Mouse (Mus musculus): ENCODE measurements around the gene Cd244a. TPM values are rescaled to one million over a fixed set of nuclear protein-coding genes. Genes with fewer than 3 reads are reported as not detected.

Cd244a gene
- polyA plus RNA-seq, 1 experiment from 2014 or later, result not detected

- no peaks in the 10 kb centered on the region for H3K27me3 ChIP-seq (replicated peaks; ENCODE audit: control insufficient read depth, insufficient read depth, low read length)
- no peak overlapping the region for H3K27ac ChIP-seq (ENCODE audit: low read depth, low read length)
- ATAC-seq, result no peak
- H3K9me3 ChIP-seq (ENCODE audit: control insufficient read depth, low read length), result no peaks in the 10 kb centered on the region
- H3K4me3 ChIP-seq (ENCODE audit: low read length), result no peak overlapping the region
- H3K4me2 ChIP-seq (ENCODE audit: low read length), result no peak overlapping the region
- H3K36me3 ChIP-seq (ENCODE audit: control insufficient read depth, insufficient read depth, low read length), result no peaks in the 10 kb centered on the region
- 31% methylated on average over 1 of the region's 1 CpGs for WGBS
- no peaks in the 10 kb centered on the region for H3K4me1 ChIP-seq (ENCODE audit: control insufficient read depth, insufficient read depth, low read depth, low read length)
- H3K9ac ChIP-seq (ENCODE audit: low read depth, low read length), result no peak overlapping the region
These were observed 51.8 kb downstream of the Cd244a start for GRCm38 (mm10) chr1:171610781-171611180.

GRCm38 (mm10) chr1:171613962-171614361 is 55.0 kb downstream of the Cd244a start:
- H3K9me3 ChIP-seq (ENCODE audit: control insufficient read depth, low read length), result no peaks in the 10 kb centered on the region
- no peak for ATAC-seq
- H3K27me3 ChIP-seq (replicated peaks; ENCODE audit: control insufficient read depth, insufficient read depth, low read length), result no peaks in the 10 kb centered on the region
- no peak overlapping the region for H3K9ac ChIP-seq (ENCODE audit: low read depth, low read length)
- no peaks in the 10 kb centered on the region for H3K36me3 ChIP-seq (ENCODE audit: control insufficient read depth, insufficient read depth, low read length)
- no peak overlapping the region for H3K4me2 ChIP-seq (ENCODE audit: low read length)
- 35% methylated on average over 2 of the region's 2 CpGs for WGBS
- H3K27ac ChIP-seq (ENCODE audit: low read depth, low read length), result no peak overlapping the region
- H3K4me1 ChIP-seq (ENCODE audit: control insufficient read depth, insufficient read depth, low read depth, low read length), result no peaks in the 10 kb centered on the region
- no peak overlapping the region for H3K4me3 ChIP-seq (ENCODE audit: low read length)

- Histone ChIP-seq H3K9ac (ENCODE audit: low read depth, low read length) (no peak overlapping the region), H3K4me2 (ENCODE audit: low read length) (no peak overlapping the region), H3K27ac (ENCODE audit: low read depth, low read length) (no peak overlapping the region), H3K4me1 (ENCODE audit: control insufficient read depth, insufficient read depth, low read depth, low read length) (no peaks in the 10 kb centered on the region), H3K36me3 (ENCODE audit: control insufficient read depth, insufficient read depth, low read length) (no peaks in the 10 kb centered on the region), H3K4me3 (ENCODE audit: low read length) (no peak overlapping the region), H3K9me3 (ENCODE audit: control insufficient read depth, low read length) (no peaks in the 10 kb centered on the region), H3K27me3 (replicated peaks; ENCODE audit: control insufficient read depth, insufficient read depth, low read length) (no peaks in the 10 kb centered on the region)
- no peak for ATAC-seq
- 70% methylated on average over 11 of the region's 11 CpGs for WGBS
These were observed 58.0 kb downstream of the Cd244a start for GRCm38 (mm10) chr1:171616881-171617515.

- Histone ChIP-seq H3K4me1 (ENCODE audit: control insufficient read depth, insufficient read depth, low read depth, low read length) (no peaks in the 10 kb centered on the region), H3K36me3 (ENCODE audit: control insufficient read depth, insufficient read depth, low read length) (no peaks in the 10 kb centered on the region), H3K4me3 (ENCODE audit: low read length) (no peak overlapping the region), H3K9ac (ENCODE audit: low read depth, low read length) (no peak overlapping the region), H3K27me3 (replicated peaks; ENCODE audit: control insufficient read depth, insufficient read depth, low read length) (no peaks in the 10 kb centered on the region), H3K27ac (ENCODE audit: low read depth, low read length) (no peak overlapping the region), H3K9me3 (ENCODE audit: control insufficient read depth, low read length) (no peaks in the 10 kb centered on the region), H3K4me2 (ENCODE audit: low read length) (no peak overlapping the region)
- WGBS, result 87% methylated on average over 8 of the region's 8 CpGs
- no peak for ATAC-seq
These were observed 60.0 kb downstream of the Cd244a start for GRCm38 (mm10) chr1:171619001-171619400.

GRCm38 (mm10) chr1:171619645-171620044 is 60.7 kb downstream of the Cd244a start:
- H3K27ac ChIP-seq (ENCODE audit: low read depth, low read length), result no peak overlapping the region
- H3K36me3 ChIP-seq (ENCODE audit: control insufficient read depth, insufficient read depth, low read length), result no peaks in the 10 kb centered on the region
- ATAC-seq, result no peak
- no peaks in the 10 kb centered on the region for H3K27me3 ChIP-seq (replicated peaks; ENCODE audit: control insufficient read depth, insufficient read depth, low read length)
- no peak overlapping the region for H3K4me3 ChIP-seq (ENCODE audit: low read length)
- H3K9me3 ChIP-seq (ENCODE audit: control insufficient read depth, low read length), result no peaks in the 10 kb centered on the region
- 85% methylated on average over 3 of the region's 3 CpGs for WGBS
- no peak overlapping the region for H3K9ac ChIP-seq (ENCODE audit: low read depth, low read length)
- H3K4me2 ChIP-seq (ENCODE audit: low read length), result no peak overlapping the region
- no peaks in the 10 kb centered on the region for H3K4me1 ChIP-seq (ENCODE audit: control insufficient read depth, insufficient read depth, low read depth, low read length)

- Histone ChIP-seq H3K27ac (ENCODE audit: low read depth, low read length) (no peak overlapping the region), H3K9me3 (ENCODE audit: control insufficient read depth, low read length) (no peaks in the 10 kb centered on the region), H3K4me3 (ENCODE audit: low read length) (no peak overlapping the region), H3K27me3 (replicated peaks; ENCODE audit: control insufficient read depth, insufficient read depth, low read length) (no peaks in the 10 kb centered on the region), H3K4me1 (ENCODE audit: control insufficient read depth, insufficient read depth, low read depth, low read length) (no peaks in the 10 kb centered on the region), H3K4me2 (ENCODE audit: low read length) (no peak overlapping the region), H3K36me3 (ENCODE audit: control insufficient read depth, insufficient read depth, low read length) (no peaks in the 10 kb centered on the region), H3K9ac (ENCODE audit: low read depth, low read length) (no peak overlapping the region)
- no peak for ATAC-seq
- 87% methylated on average over 6 of the region's 6 CpGs for WGBS
These were observed 61.1 kb downstream of the Cd244a start for GRCm38 (mm10) chr1:171620091-171620490.

DNA sequence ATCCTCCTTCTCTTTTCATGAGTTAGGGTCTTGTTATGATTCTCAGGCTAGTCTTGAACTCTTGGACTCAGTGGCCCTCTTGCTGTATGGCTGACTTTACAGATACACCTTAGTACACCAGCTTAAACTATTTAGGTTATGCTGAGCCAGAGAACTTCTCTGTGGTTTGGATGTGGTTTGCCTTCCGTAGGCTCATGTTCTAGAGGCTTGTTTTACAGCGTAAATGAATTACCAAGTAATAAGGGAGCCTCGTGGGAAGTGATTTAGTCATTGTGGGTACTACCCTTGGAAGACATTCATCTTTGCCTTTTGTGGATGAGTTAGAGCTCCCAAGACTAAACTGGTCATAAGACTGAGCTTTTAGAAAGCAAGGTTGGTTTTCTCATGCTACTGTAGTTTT is 68.8 kb downstream of the Cd244a start:
- H3K4me2 ChIP-seq (ENCODE audit: low read length), result no peak overlapping the region
- ATAC-seq, result no peak
- 91% methylated on average over 3 of the region's 3 CpGs for WGBS
- no peak overlapping the region for H3K27ac ChIP-seq (ENCODE audit: low read depth, low read length)
- no peaks in the 10 kb centered on the region for H3K4me1 ChIP-seq (ENCODE audit: control insufficient read depth, insufficient read depth, low read depth, low read length)
- H3K27me3 ChIP-seq (replicated peaks; ENCODE audit: control insufficient read depth, insufficient read depth, low read length), result no peaks in the 10 kb centered on the region
- no peaks in the 10 kb centered on the region for H3K9me3 ChIP-seq (ENCODE audit: control insufficient read depth, low read length)
- H3K36me3 ChIP-seq (ENCODE audit: control insufficient read depth, insufficient read depth, low read length), result no peaks in the 10 kb centered on the region
- H3K9ac ChIP-seq (ENCODE audit: low read depth, low read length), result no peak overlapping the region
- H3K4me3 ChIP-seq (ENCODE audit: low read length), result no peak overlapping the region

DNA sequence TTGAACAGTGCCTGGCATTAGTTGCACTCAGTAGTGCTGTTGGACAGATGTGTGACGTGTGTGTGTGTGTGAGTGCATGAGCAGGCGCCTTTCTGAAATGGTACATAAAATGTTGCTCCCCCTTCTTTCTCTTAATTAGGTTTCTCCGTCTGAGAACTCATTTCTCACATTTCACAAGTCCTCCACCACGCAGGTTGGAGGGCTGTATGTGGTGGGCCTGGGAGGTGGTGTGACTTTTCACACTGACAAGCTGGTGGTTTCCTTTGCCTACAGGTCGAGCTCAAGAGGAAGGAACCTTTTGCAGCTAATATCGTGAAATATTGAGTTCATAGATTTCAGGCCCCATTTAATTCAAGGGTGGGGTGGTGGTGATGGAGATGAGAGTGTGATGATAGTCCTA is 70.2 kb downstream of the Cd244a start:
- Histone ChIP-seq H3K9me3 (ENCODE audit: control insufficient read depth, low read length) (no peaks in the 10 kb centered on the region), H3K4me2 (ENCODE audit: low read length) (no peak overlapping the region), H3K27ac (ENCODE audit: low read depth, low read length) (no peak overlapping the region), H3K9ac (ENCODE audit: low read depth, low read length) (no peak overlapping the region), H3K27me3 (replicated peaks; ENCODE audit: control insufficient read depth, insufficient read depth, low read length) (no peaks in the 10 kb centered on the region), H3K36me3 (ENCODE audit: control insufficient read depth, insufficient read depth, low read length) (no peaks in the 10 kb centered on the region), H3K4me1 (ENCODE audit: control insufficient read depth, insufficient read depth, low read depth, low read length) (no peaks in the 10 kb centered on the region), H3K4me3 (ENCODE audit: low read length) (no peak overlapping the region)
- WGBS, result 86% methylated on average over 6 of the region's 6 CpGs
- no peak for ATAC-seq

DNA sequence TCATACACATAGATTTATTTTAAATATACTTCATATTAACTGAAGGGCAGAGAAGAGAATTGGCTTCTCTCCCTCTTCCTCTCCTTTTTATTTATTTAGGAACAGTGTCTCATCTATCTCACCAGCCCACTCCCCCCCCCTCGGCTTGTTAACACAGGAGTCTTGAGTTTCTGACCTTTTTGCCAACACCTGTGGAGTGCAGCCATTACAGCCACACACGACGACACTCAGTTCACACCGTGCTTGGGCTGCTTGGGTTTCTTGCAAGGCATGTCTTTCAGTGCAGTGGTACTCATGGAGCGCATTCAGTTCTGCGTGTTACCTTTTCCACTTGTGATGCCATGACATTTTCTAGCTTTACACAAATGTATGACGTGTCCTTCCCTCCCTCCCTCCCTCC is 71.0 kb downstream of the Cd244a start:
- H3K4me2 ChIP-seq (ENCODE audit: low read length), result no peak overlapping the region
- no peak overlapping the region for H3K27ac ChIP-seq (ENCODE audit: low read depth, low read length)
- no peaks in the 10 kb centered on the region for H3K4me1 ChIP-seq (ENCODE audit: control insufficient read depth, insufficient read depth, low read depth, low read length)
- no peak overlapping the region for H3K4me3 ChIP-seq (ENCODE audit: low read length)
- WGBS, result 82% methylated on average over 7 of the region's 7 CpGs
- no peaks in the 10 kb centered on the region for H3K27me3 ChIP-seq (replicated peaks; ENCODE audit: control insufficient read depth, insufficient read depth, low read length)
- H3K9me3 ChIP-seq (ENCODE audit: control insufficient read depth, low read length), result no peaks in the 10 kb centered on the region
- H3K36me3 ChIP-seq (ENCODE audit: control insufficient read depth, insufficient read depth, low read length), result no peaks in the 10 kb centered on the region
- H3K9ac ChIP-seq (ENCODE audit: low read depth, low read length), result no peak overlapping the region
- ATAC-seq, result no peak

- H3K4me1 ChIP-seq (ENCODE audit: control insufficient read depth, insufficient read depth, low read depth, low read length), result no peaks in the 10 kb centered on the region
- H3K9ac ChIP-seq (ENCODE audit: low read depth, low read length), result no peak overlapping the region
- no peaks in the 10 kb centered on the region for H3K27me3 ChIP-seq (replicated peaks; ENCODE audit: control insufficient read depth, insufficient read depth, low read length)
- WGBS, result 72% methylated on average over 4 of the region's 4 CpGs
- H3K4me2 ChIP-seq (ENCODE audit: low read length), result no peak overlapping the region
- H3K36me3 ChIP-seq (ENCODE audit: control insufficient read depth, insufficient read depth, low read length), result no peaks in the 10 kb centered on the region
- no peak for ATAC-seq
- H3K9me3 ChIP-seq (ENCODE audit: control insufficient read depth, low read length), result no peaks in the 10 kb centered on the region
- no peak overlapping the region for H3K4me3 ChIP-seq (ENCODE audit: low read length)
- H3K27ac ChIP-seq (ENCODE audit: low read depth, low read length), result no peak overlapping the region
These were observed 71.9 kb downstream of the Cd244a start for GRCm38 (mm10) chr1:171630912-171631311.
